Mouse (Mus musculus) natural killer cell, adult 2 months (primary cell): Measurements from ENCODE around the gene Chn2.

Source experiments
- DNase-seq, 2 experiments: peaks; one replicate each; pipeline ENCODE4 v3.0.0; 2022; ENCODE audit warnings: low spot score in 2 of 2

The Chn2 gene

GRCm38 (mm10) chr6:54039357-54039804 lies at the start of gene Chn2:
Chn2 (plus strand) TSS chr6:54039554.
- DNase-seq: peak in 1 of 2 experiments; percentile 20

- DNase-seq: no peak
These were observed 47.0 kb upstream of the Chn2 start for GRCm38 (mm10) chr6:53992386-53992785.

GRCm38 (mm10) chr6:53995519-53995918 lies 43.8 kb upstream of the Chn2 start:
- no peak for DNase-seq

- no peak for DNase-seq
These were observed 43.0 kb upstream of the Chn2 start for GRCm38 (mm10) chr6:53996226-53996955.

GRCm38 (mm10) chr6:54005302-54005701 lies 34.1 kb upstream of the Chn2 start:
- no peak for DNase-seq

- DNase-seq: no peak
These were observed 30.8 kb upstream of the Chn2 start for GRCm38 (mm10) chr6:54008448-54009120.

- DNase-seq: no peak
These were observed 30.1 kb upstream of the Chn2 start for GRCm38 (mm10) chr6:54009293-54009692.

- DNase-seq: no peak
These were observed 29.0 kb upstream of the Chn2 start for GRCm38 (mm10) chr6:54010362-54010761.

- DNase-seq: no peak
These were observed 27.2 kb upstream of the Chn2 start for GRCm38 (mm10) chr6:54012163-54012562.

GRCm38 (mm10) chr6:54018038-54018437 lies 21.3 kb upstream of the Chn2 start:
- no peak for DNase-seq

GRCm38 (mm10) chr6:54018861-54019260 lies 20.5 kb upstream of the Chn2 start:
- DNase-seq: no peak

- DNase-seq: peak in 1 of 2 experiments; percentile 3
These were observed 18.1 kb upstream of the Chn2 start for GRCm38 (mm10) chr6:54021123-54021789.

GRCm38 (mm10) chr6:54023846-54024245 lies 15.5 kb upstream of the Chn2 start:
- no peak for DNase-seq

- no peak for DNase-seq
These were observed 10.6 kb upstream of the Chn2 start for GRCm38 (mm10) chr6:54028706-54029105.

GRCm38 (mm10) chr6:54030351-54030750 lies 9.0 kb upstream of the Chn2 start:
- DNase-seq: no peak

- DNase-seq: no peak
These were observed 8.6 kb upstream of the Chn2 start for GRCm38 (mm10) chr6:54030776-54031175.

- DNase-seq: peak; percentile 54 to 65
These were observed 4.9 kb upstream of the Chn2 start for GRCm38 (mm10) chr6:54034471-54034870.

GRCm38 (mm10) chr6:54035548-54035947 lies 3.8 kb upstream of the Chn2 start:
- DNase-seq: no peak

GRCm38 (mm10) chr6:54038866-54039265 lies 488 bp upstream of the Chn2 start:
- no peak for DNase-seq

- DNase-seq: peak; percentile 39 to 42
These were observed 572 bp downstream of the Chn2 start for GRCm38 (mm10) chr6:54039805-54040447.

GRCm38 (mm10) chr6:54040448-54040844 lies 1.1 kb downstream of the Chn2 start:
- peak in 1 of 2 experiments; percentile 5 for DNase-seq
